Mouse (Mus musculus): ENCODE data around the gene Gm20855. TPM values are rescaled to one million over a fixed set of nuclear protein-coding genes. Genes with fewer than 3 reads are reported as not detected.

Gm20855 gene
- total RNA-seq (2023), result not detected

DNA sequence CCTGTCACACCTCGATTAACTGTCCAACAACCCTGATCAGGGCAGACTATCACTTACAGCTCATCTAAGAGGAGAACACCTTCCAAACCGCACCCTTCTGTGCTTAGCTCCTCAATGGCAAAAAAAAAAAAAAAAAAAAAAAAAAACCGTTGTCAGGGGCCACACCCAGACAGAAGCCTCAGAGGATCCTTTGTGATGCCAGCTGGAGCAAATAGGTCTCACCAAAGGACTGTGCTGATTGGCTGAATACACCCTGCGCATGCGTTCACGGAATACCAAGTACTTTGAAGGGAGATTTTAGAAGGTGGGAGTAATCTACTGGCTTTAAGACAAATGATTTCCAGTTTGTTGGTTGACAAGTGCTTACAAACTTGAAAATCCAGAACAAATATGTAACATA is at the start of gene Gm20855:
Gm20855 (minus strand) TSS at position 101 of the 400 bp plus-strand sequence.

